Mouse (Mus musculus): ENCODE measurements around the gene Prss48. TPM values are rescaled to one million over a fixed set of nuclear protein-coding genes. Genes with fewer than 3 reads are reported as not detected.
"Not testable (repeated sequence)": the region's sequence is repeated elsewhere in the genome, so short reads cannot be mapped to it uniquely, and the experiment has no call there.

Prss48 gene
- polyA plus RNA-seq, 1 experiment from 2014 or later: not detected

DNA sequence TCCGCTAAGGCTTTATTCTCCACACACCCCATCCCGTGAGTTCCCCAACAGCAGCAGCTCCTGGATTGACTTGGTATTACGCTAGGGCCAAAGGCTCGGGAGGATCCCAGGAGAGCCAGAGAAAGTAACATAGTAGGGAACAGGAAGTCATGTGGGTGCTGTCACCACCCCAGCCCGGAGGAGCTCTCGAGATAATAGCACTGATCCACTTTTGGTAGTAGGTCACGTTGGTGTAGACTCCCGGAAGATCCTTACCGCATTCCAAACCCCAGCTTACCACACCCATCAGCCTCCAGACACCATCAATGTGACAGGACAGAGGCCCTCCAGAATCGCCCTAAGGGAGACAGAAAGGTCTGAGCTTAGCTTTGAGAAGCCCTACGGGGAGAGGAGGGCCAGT is 8.5 kb downstream of the Prss48 start:
- H3K27me3 ChIP-seq (replicated peaks): no peaks in the 10 kb centered on the region
- no peak overlapping the region for H3K4me2 ChIP-seq
- ATAC-seq (replicated peaks): no peak
- no peak overlapping the region for H3K27ac ChIP-seq
- no peak overlapping the region for H3K9ac ChIP-seq
- no peak overlapping the region for H3K4me3 ChIP-seq
- 86% methylated on average over 11 of the region's 11 CpGs for WGBS
- H3K4me1 ChIP-seq: no peaks in the 10 kb centered on the region
- no peaks in the 10 kb centered on the region for H3K36me3 ChIP-seq (replicated peaks)
- H3K9me3 ChIP-seq: no peaks in the 10 kb centered on the region

DNA sequence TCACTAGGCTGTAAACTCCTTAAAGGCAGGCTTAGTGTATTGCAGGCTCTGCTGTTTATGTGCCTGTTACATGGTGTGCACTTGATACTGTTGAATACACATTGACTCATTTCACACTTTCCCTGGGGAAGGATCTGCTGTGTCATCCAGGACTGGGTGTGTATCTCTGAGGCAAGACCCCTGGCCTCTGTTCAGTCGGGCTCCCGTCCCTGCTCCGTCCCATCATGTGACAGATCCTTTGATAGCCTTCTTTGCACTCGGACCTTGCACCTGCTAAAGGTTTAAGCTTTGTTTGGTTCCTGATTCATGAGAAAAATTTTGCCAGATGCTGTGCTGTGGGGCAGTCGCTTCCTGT is 10.5 kb downstream of the Prss48 start:
- 68% methylated on average over 5 of the region's 5 CpGs for WGBS

DNA sequence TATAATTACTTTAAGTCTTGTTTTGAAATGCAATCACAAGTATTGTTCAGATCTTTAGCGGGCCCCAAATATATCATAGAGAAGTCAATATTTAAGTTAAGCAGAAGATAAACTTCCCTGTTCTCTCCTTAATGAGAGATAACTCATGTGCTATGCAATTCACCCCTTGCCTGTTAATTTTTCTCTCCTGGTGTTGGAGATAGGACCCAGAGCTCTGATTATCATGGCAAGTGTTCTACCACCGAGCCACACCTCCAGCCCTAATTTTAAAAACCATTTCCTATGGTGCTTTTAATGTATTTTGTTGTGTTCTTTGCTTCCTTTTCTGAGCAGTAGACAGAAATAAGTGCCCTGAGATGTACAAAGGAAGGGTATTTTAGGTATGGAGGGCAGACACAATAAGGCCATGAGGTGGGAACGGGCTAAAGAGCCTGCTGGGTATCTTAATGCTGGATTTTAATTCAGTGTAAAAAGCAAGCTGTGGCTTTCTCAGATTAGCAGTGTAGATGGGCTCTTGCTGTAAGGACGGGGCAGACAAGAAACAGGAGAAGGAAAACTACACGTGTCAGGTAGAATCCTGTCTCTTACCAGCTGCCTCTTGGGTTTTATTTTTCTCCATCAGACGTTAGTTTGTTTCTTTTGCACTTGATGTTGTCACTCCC is 11.0 kb downstream of the Prss48 start:
- no peak overlapping the region for H3K9ac ChIP-seq
- no peaks in the 10 kb centered on the region for H3K9me3 ChIP-seq
- no peak overlapping the region for H3K4me3 ChIP-seq
- ATAC-seq (replicated peaks): no peak
- no peak overlapping the region for H3K27ac ChIP-seq
- no peaks in the 10 kb centered on the region for H3K27me3 ChIP-seq (replicated peaks)
- H3K4me1 ChIP-seq: no peaks in the 10 kb centered on the region
- no peaks in the 10 kb centered on the region for H3K36me3 ChIP-seq (replicated peaks)
- no peak overlapping the region for H3K4me2 ChIP-seq
- 68% methylated on average over 6 of the region's 6 CpGs for WGBS

More for the DNA sequence above, 10.5 kb downstream of the Prss48 start:
- Histone ChIP-seq H3K27me3 (replicated peaks) (no peaks in the 10 kb centered on the region), H3K36me3 (replicated peaks) (no peaks in the 10 kb centered on the region), H3K27ac (no peak overlapping the region), H3K4me2 (no peak overlapping the region), H3K4me1 (no peaks in the 10 kb centered on the region), H3K9ac (no peak overlapping the region), H3K4me3 (no peak overlapping the region), H3K9me3 (no peaks in the 10 kb centered on the region)
- ATAC-seq (replicated peaks): no peak

DNA sequence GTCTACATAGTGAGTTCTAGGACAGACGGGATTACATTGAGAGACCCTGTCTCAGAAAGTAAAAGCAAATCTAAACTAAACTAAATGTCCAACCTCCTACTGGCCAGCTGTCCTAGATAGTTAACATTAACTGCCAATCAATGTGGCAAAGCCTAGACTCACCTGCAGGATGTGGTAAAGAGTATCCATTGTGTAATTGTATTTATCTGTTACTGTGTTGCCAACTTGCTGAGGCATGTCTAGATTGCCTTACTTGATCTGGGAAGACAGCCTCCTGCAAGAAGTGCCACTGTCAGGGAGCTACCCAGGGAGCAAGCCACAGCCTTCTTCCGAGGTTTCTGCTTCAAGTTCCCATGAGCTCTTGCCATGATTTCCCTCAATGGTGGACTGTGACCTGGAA is 15.1 kb downstream of the Prss48 start:
- WGBS: 91% methylated on average over 2 of the region's 2 CpGs
- Histone ChIP-seq H3K9me3 (no peaks in the 10 kb centered on the region), H3K4me2 (no peak overlapping the region), H3K27me3 (replicated peaks) (no peaks in the 10 kb centered on the region), H3K4me1 (no peaks in the 10 kb centered on the region), H3K36me3 (replicated peaks) (no peaks in the 10 kb centered on the region), H3K27ac (no peak overlapping the region), H3K4me3 (no peak overlapping the region), H3K9ac (no peak overlapping the region)
- ATAC-seq (replicated peaks): no peak

DNA sequence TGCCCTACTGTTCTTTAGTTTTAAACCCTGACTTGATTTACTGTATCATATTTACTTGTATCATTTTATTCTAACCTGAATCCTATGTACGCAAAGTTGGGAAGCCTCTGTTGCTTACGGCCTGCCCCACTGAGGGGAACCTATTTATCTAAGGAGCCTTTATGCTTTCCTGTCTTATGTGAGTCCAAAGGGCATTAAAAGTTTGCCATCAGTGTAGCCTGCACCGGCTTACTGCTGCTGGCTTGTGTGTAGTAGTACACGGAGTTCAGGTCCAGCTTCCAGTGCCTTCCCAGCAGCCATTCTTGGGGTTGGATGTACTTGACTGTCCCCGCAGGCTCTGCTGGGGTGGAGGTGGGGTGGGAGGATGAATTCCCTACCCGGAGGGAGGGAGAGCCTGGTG is 17.8 kb downstream of the Prss48 start:
- 92% methylated on average over 6 of the region's 6 CpGs for WGBS
- Histone ChIP-seq H3K27me3 (replicated peaks) (no peaks in the 10 kb centered on the region), H3K27ac (no peak overlapping the region), H3K9me3 (no peaks in the 10 kb centered on the region), H3K4me3 (no peak overlapping the region), H3K4me2 (no peak overlapping the region), H3K36me3 (replicated peaks) (no peaks in the 10 kb centered on the region), H3K4me1 (no peaks in the 10 kb centered on the region), H3K9ac (no peak overlapping the region)
- no peak for ATAC-seq (replicated peaks)

DNA sequence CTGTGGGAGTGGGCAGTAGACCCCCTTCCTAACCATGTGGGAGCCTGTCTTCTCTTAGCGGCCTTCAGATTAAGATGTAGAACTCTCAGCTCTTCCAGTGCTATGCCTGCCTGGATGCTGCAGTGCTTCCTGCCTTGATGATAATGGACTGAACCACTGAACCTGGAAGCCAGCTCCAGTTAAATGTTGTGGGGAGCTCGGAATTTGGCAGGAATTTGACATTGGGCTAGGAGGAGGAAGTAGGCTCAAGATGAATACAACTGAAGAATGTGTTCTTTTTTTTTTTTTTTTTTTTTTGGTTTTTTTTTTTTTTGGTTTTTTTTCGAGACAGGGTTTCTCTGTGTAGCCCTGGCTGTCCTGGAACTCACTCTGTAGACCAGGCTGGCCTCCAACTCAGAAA is 20.5 kb downstream of the Prss48 start:
- not testable (repeated sequence) for H3K36me3 ChIP-seq (replicated peaks); H3K4me1 ChIP-seq; H3K27ac ChIP-seq; H3K4me2 ChIP-seq; H3K4me3 ChIP-seq; H3K9ac ChIP-seq; H3K27me3 ChIP-seq (replicated peaks); H3K9me3 ChIP-seq; ATAC-seq (replicated peaks)
- WGBS: 81% methylated on average over 3 of the region's 3 CpGs

DNA sequence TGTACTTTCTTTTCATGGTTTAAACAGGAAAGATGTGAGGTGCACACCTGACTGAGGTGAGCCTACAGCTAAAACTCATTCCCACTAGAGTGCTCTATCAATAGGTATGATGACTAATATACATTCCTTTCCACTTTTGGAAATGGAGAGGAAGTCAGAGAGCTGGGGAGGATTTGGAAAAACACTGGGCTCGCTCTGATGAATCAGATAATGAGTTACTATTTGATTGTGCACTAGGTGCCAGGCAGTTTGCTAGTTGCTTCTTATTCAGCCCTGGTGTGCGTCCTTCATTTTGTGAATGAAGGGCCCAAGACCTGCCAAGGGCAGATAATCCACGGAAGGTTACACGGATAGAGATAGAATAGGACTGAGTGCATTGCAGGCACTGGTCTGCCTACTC is 22.3 kb downstream of the Prss48 start:
- Histone ChIP-seq H3K4me2 (no peak overlapping the region), H3K27me3 (replicated peaks) (no peaks in the 10 kb centered on the region), H3K9me3 (no peaks in the 10 kb centered on the region), H3K4me1 (peaks cover 5% of the 10 kb centered on the region; the same call in 1 of the 2 replicates), H3K4me3 (no peak overlapping the region), H3K36me3 (replicated peaks) (no peaks in the 10 kb centered on the region), H3K27ac (no peak overlapping the region), H3K9ac (no peak overlapping the region)
- no peak for ATAC-seq (replicated peaks)
- 96% methylated on average over 4 of the region's 4 CpGs for WGBS

DNA sequence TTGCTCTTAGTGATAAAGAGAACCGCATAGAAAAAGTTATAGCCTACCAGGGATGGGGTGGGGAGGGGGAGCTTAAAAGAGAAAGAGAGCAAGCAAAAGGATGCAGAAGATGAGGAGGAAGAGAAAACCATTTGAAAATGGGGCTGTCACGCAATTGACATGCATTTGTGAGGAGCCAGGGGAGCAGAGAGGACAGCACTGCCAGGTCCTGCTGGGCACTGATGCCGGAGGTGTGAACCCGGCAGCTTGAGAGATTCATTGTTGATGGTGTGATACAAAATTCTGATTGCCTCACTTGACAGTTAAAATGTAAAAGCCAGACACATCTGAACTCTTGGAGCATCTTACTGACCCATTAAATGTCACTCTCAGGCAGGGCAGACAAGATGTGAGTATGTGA is 27.8 kb downstream of the Prss48 start:
- Histone ChIP-seq H3K36me3 (replicated peaks) (no peaks in the 10 kb centered on the region), H3K4me1 (peaks cover 21% of the 10 kb centered on the region), H3K9me3 (no peaks in the 10 kb centered on the region), H3K9ac (no peak overlapping the region), H3K27ac (no peak overlapping the region), H3K4me3 (no peak overlapping the region), H3K27me3 (replicated peaks) (no peaks in the 10 kb centered on the region), H3K4me2 (no peak overlapping the region)
- WGBS: 86% methylated on average over 4 of the region's 4 CpGs
- no peak for ATAC-seq (replicated peaks)

DNA sequence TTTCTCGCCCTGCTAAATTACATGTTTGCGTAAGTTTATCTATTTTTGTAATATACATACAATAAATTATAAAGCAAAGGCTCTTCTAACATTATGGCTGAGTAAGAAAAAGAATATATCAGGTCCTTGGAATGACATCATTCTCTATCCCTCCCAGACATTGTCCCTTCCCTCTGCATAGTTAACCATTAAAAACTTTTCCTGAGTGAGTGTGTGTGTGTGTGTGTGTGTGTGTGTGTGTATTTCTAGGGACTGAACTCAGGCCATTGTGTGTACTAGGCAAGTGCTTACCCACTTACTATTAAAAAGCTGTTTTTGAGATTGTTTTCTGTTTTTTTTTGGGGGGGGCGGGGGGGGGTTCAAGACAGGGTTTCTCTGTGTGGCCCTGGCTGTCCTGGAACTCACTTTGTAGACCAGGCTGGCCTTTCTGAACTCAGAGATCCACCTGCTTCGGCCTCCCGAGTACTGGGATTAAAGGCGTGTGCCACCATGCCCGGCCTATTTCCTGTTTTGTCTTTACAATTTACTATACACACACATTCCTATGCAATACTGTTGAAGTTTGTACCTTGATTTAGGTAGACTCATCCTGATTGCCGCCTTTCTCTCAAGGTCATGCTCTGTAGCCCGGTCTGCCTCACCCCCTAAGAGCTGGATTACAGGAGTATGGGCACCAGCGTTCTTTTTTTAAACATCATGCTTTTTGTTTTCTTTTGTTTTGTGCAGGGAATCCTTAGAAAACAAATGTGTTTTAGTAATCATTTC is 28.7 kb downstream of the Prss48 start:
- Histone ChIP-seq H3K9ac (no peak overlapping the region), H3K27ac (no peak overlapping the region), H3K4me1 (peaks cover 16% of the 10 kb centered on the region), H3K36me3 (replicated peaks) (no peaks in the 10 kb centered on the region), H3K4me3 (no peak overlapping the region), H3K9me3 (no peaks in the 10 kb centered on the region), H3K27me3 (replicated peaks) (no peaks in the 10 kb centered on the region), H3K4me2 (no peak overlapping the region)
- ATAC-seq (replicated peaks): no peak
- WGBS: 90% methylated on average over 10 of the region's 10 CpGs

DNA sequence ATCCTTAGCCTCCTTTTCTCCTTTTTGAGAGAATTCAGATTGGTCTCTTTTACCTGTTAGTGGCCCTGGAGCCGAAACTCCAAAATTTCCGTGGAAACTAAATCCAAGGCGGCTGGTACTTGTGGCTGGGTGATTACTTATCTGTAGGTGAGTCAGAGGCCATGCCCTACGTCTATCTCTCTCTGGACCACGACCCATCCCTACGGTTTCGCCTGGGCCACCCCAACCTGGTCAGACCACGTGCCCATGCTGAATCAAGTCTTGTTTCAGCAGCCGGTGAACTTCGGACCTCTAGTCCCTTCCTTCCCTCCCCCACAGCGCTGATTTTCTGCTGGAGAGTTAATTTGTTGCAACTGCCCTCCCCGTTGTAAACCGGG is 30.7 kb downstream of the Prss48 start:
- peak overlapping the region; percentile 79 for H3K9ac ChIP-seq
- 4% methylated on average over 13 of the region's 13 CpGs for WGBS
- H3K27ac ChIP-seq: no peak overlapping the region
- no peaks in the 10 kb centered on the region for H3K36me3 ChIP-seq (replicated peaks)
- H3K4me2 ChIP-seq: peak overlapping the region; percentile 65
- ATAC-seq (replicated peaks): peak; percentile 50
- no peaks in the 10 kb centered on the region for H3K9me3 ChIP-seq
- no peaks in the 10 kb centered on the region for H3K27me3 ChIP-seq (replicated peaks)
- H3K4me1 ChIP-seq: peaks cover 16% of the 10 kb centered on the region
- peak overlapping the region; percentile 64 for H3K4me3 ChIP-seq

DNA sequence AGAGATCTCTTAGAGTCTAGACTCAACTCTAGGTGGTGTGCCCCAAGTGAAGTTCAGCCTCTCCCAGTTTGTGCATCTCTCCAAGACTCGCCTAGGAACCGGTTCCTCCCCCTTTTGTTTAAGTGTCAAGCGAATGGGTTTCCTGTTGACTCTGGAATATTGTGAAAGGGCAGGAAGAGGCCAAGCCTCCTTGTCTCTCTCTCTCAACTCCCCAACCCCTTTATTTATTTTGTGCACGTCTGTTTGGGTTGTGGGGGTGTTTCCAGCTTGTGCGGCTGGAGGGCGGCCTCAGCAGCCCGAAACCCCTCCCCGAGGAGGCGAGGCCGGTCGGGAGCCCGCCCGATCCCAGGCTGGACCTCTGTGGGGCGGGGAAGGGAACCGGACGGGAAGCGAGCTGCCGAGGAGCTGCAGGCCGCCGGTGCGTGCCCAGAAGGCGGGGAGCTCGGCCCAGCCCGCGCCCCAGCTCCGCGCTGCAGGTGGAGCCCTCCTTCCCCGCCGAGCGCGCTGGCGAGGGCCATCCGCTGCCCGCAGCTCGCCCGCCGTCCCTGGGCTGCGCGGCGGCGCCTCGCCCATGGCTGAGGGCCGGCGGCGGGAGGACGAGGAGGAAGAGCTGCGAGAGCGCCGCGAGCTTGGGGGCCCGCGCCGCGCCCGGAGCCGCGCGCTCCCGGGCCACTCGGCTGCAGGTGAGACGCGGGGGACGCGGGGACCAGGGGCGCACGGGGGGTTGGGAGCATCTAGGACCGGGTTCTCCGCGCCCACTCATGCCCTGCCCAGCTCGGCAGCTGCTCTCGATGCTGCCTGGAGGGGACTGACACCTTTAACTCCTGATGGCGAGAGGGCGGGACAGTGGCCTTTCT is 31.3 kb downstream of the Prss48 start, which contains the start of gene Sh3d19:
Gene Sh3d19 (plus strand): TSS at position 368 of the 857 bp plus-strand sequence.
- peak within 1 kb of the TSS; percentile 65 for H3K27ac ChIP-seq
- peak within 1 kb of the TSS; percentile 79 for H3K9ac ChIP-seq
- H3K4me1 ChIP-seq: peaks cover 16% of the 10 kb centered on the region
- no peaks in the 10 kb centered on the region for H3K27me3 ChIP-seq (replicated peaks)
- no peaks in the 10 kb centered on the region for H3K9me3 ChIP-seq
- H3K36me3 ChIP-seq (replicated peaks): no peaks in the 10 kb centered on the region
- H3K4me3 ChIP-seq: peak within 1 kb of the TSS; percentile 64
- WGBS: under 1% methylated on average over 65 of the region's 73 CpGs
- H3K4me2 ChIP-seq: peak within 1 kb of the TSS; percentile 65
- peak; percentile 91 for ATAC-seq (replicated peaks)

DNA sequence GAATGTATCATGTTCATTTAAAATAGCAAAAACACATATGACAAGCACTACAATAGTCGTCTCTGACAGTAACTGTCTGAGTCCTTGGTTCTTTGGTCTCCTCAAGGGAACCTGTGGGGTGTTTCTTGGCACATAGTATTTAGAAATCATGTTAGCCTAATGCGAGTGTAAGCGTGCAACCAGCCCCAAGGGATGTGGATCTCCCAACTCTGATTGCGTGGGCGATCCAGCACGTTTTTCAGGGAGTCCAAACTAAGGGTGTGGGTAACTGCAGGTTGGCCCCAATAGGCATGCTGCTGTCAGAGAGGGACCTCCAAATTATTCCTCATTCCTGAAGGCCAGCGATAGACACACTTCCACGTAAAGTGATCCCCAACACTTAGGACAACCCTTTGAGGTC is 33.3 kb downstream of the Prss48 start:
- Histone ChIP-seq H3K27ac (no peak overlapping the region), H3K9me3 (no peaks in the 10 kb centered on the region), H3K4me2 (no peak overlapping the region), H3K4me3 (no peak overlapping the region), H3K27me3 (replicated peaks) (no peaks in the 10 kb centered on the region), H3K36me3 (replicated peaks) (no peaks in the 10 kb centered on the region), H3K9ac (no peak overlapping the region), H3K4me1 (peaks cover 16% of the 10 kb centered on the region)
- no peak for ATAC-seq (replicated peaks)
- WGBS: 88% methylated on average over 8 of the region's 8 CpGs

All from midbrain, embryonic 15.5 days (tissue).